Mouse (Mus musculus) kidney, postnatal 36 days (tissue): ENCODE results near the gene Apc2.
"Not testable (repeated sequence)": the region's sequence is repeated elsewhere in the genome, so short reads cannot be mapped to it uniquely, and the experiment has no call there.

Experiments
- DNase-seq, 2 experiments: peaks; one replicate each; pipeline ENCODE4 v3.0.0; 2021 to 2022; ENCODE audit warnings: mixed read lengths in 2 of 2

Apc2 gene

GRCm38 (mm10) chr10:80295618-80296425 is at the start of gene Apc2:
Gene Apc2, plus strand, starts transcription at chr10:80295977.
- DNase-seq: peak; percentile 72 to 84

- DNase-seq: peak in 1 of 2 experiments; percentile 39
These were observed 47.9 kb upstream of the Apc2 start for GRCm38 (mm10) chr10:80247849-80248248.

GRCm38 (mm10) chr10:80248437-80248836 is 47.3 kb upstream of the Apc2 start:
- DNase-seq: not testable (repeated sequence)

GRCm38 (mm10) chr10:80248971-80249640 is 46.7 kb upstream of the Apc2 start, which contains the start of gene Ndufs7:
Gene Ndufs7, plus strand, starts transcription at chr10:80249121.
- peak; percentile 93 to 94 for DNase-seq

- no peak for DNase-seq
These were observed 45.7 kb upstream of the Apc2 start for GRCm38 (mm10) chr10:80250059-80250458.

GRCm38 (mm10) chr10:80250573-80250972 is 45.2 kb upstream of the Apc2 start:
- no peak for DNase-seq

GRCm38 (mm10) chr10:80252011-80252410 is 43.8 kb upstream of the Apc2 start:
- no peak for DNase-seq

GRCm38 (mm10) chr10:80252493-80253274 is 43.1 kb upstream of the Apc2 start:
- no peak for DNase-seq

- no peak for DNase-seq
These were observed 42.2 kb upstream of the Apc2 start for GRCm38 (mm10) chr10:80253551-80253950.

GRCm38 (mm10) chr10:80254331-80255297 is 41.2 kb upstream of the Apc2 start:
- DNase-seq: no peak

- peak in 1 of 2 experiments; percentile 78 for DNase-seq
These were observed 39.8 kb upstream of the Apc2 start for GRCm38 (mm10) chr10:80255881-80256535.

- DNase-seq: no peak
These were observed 37.8 kb upstream of the Apc2 start for GRCm38 (mm10) chr10:80257936-80258335.

- no peak for DNase-seq
These were observed 36.9 kb upstream of the Apc2 start for GRCm38 (mm10) chr10:80258752-80259462.

GRCm38 (mm10) chr10:80259463-80259805 is 36.3 kb upstream of the Apc2 start:
- DNase-seq: no peak

GRCm38 (mm10) chr10:80259861-80260641 is 35.7 kb upstream of the Apc2 start:
- peak; percentile 88 to 91 for DNase-seq

GRCm38 (mm10) chr10:80260642-80261584 is 34.9 kb upstream of the Apc2 start, which contains the start of the genes Gamt and Dazap1:
Gene Gamt, minus strand, starts transcription at chr10:80261012.
Gene Dazap1, plus strand, starts transcription at chr10:80261486.
- peak; percentile 98 to 100 for DNase-seq

GRCm38 (mm10) chr10:80261585-80261968 is 34.2 kb upstream of the Apc2 start:
- DNase-seq: peak; percentile 100

- no peak for DNase-seq
These were observed 33.6 kb upstream of the Apc2 start for GRCm38 (mm10) chr10:80262169-80262568.
